Mouse (Mus musculus) monocyte, adult 5-6 weeks (primary cell): ENCODE measurements around the gene Dnal1. TPM values are rescaled to one million over a fixed set of nuclear protein-coding genes. Genes with fewer than 3 reads are reported as not detected.

Experiments used
- ATAC-seq: fragments of 153-309, 156-312 bp; replicated peaks from 2 replicates; pipeline ENCODE4 v1.8.0; 2017; ENCODE audit warnings: mild to moderate bottlenecking; ENCODE audit not compliant: low TSS enrichment, insufficient number of reproducible peaks, severe bottlenecking, poor library complexity, low FRiP score
- total RNA-seq: library from RNA; stranded (forward); fragments of 200-1000, 200-491, 200-594 nt; gene quantifications from 3 replicates; pipeline ENCODE4 v1.2.3, GENCODE M21; 2017

Dnal1 gene
- total RNA-seq, 1 experiment from 2014 or later: not detected

GRCm38 (mm10) chr12:84113676-84114075, 490 bp upstream of the Dnal1 start:
- ATAC-seq: no peak

GRCm38 (mm10) chr12:84119584-84119983, 5.4 kb downstream of the Dnal1 start:
- ATAC-seq: no peak

- no peak for ATAC-seq
These were observed 11.7 kb downstream of the Dnal1 start for GRCm38 (mm10) chr12:84125892-84126291.

GRCm38 (mm10) chr12:84126899-84127298, 12.7 kb downstream of the Dnal1 start:
- no peak for ATAC-seq

- ATAC-seq: no peak
These were observed 14.4 kb downstream of the Dnal1 start for GRCm38 (mm10) chr12:84128576-84128975.

GRCm38 (mm10) chr12:84129931-84130330, 15.8 kb downstream of the Dnal1 start:
- peak; percentile 67 for ATAC-seq

GRCm38 (mm10) chr12:84132265-84132664, 18.1 kb downstream of the Dnal1 start:
- 0 out of 2 replicates have a peak, but pooled peaks have one; percentile 24 for ATAC-seq

GRCm38 (mm10) chr12:84137131-84137530, 23.0 kb downstream of the Dnal1 start:
- ATAC-seq: no peak

GRCm38 (mm10) chr12:84140135-84140534, 26.0 kb downstream of the Dnal1 start:
- no peak for ATAC-seq

- ATAC-seq: no peak
These were observed 27.1 kb downstream of the Dnal1 start for GRCm38 (mm10) chr12:84141271-84141670.

GRCm38 (mm10) chr12:84142281-84143050, 28.3 kb downstream of the Dnal1 start:
- ATAC-seq: no peak

- ATAC-seq: peak; percentile 29
These were observed 33.9 kb downstream of the Dnal1 start, which contains the start of gene Pnma1 for GRCm38 (mm10) chr12:84147954-84148621. Gene Pnma1 (minus strand): TSS chr12:84148489.

GRCm38 (mm10) chr12:84148622-84149012, 34.5 kb downstream of the Dnal1 start:
- no peak for ATAC-seq

- no peak for ATAC-seq
These were observed 35.8 kb downstream of the Dnal1 start for GRCm38 (mm10) chr12:84149971-84150370.

GRCm38 (mm10) chr12:84150976-84151375, 36.8 kb downstream of the Dnal1 start:
- ATAC-seq: no peak

- ATAC-seq: no peak
These were observed 37.7 kb downstream of the Dnal1 start for GRCm38 (mm10) chr12:84151911-84152310.

- no peak for ATAC-seq
These were observed 38.4 kb downstream of the Dnal1 start for GRCm38 (mm10) chr12:84152352-84153190.

- ATAC-seq: no peak
These were observed 39.2 kb downstream of the Dnal1 start for GRCm38 (mm10) chr12:84153414-84153813.

GRCm38 (mm10) chr12:84154786-84155522, 40.8 kb downstream of the Dnal1 start:
- no peak for ATAC-seq
